Mouse (Mus musculus): ENCODE results near the gene Tmem206. TPM values are rescaled to one million over a fixed set of nuclear protein-coding genes. Genes with fewer than 3 reads are reported as not detected.

The Tmem206 gene
- total RNA-seq, 1 experiment from 2014 or later = 12.5 TPM

DNA sequence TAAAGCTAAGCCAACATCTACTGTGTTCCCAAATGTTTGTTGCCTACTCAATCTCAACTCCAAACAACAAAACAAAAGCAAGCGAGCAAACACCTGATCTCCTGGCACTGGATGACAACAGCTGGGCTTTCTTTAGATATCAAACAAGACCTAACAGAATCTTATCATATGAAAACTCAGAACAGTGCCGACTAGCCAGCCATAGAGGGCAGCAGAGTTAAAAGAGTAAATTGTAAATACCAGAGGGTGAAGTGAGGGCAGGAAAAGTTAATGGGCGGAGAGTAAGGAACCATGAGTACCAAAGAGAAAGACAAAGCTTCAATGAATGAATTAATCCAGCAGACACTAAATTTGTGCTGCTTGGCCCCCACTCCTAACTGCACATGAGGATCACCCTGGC lies 65.6 kb downstream of the Tmem206 start:
- ATAC-seq (replicated peaks; ENCODE audit: insufficient number of reproducible peaks, low FRiP score, low TSS enrichment, poor library complexity, severe bottlenecking) = peak; percentile 80

DNA sequence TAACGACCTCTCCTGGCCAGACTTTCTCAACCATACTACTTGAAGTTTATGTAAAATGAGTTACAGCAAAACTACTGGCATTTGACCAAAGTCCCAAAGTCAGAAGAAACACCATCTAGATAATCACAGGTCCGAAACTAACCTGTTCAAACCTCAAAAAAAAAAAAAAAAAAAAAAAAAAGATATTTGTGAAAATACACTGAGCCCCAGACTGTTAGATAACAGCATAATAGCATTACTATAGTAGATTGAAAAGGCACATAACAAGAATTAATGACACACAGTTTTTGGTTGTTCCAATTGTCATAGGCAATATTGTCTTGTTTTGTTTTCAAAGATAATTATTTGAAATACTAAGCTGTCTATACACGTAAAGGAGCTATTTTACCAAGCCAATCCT lies 67.8 kb downstream of the Tmem206 start:
- no peak for ATAC-seq (replicated peaks; ENCODE audit: insufficient number of reproducible peaks, low FRiP score, low TSS enrichment, poor library complexity, severe bottlenecking)

- no peak for ATAC-seq (replicated peaks; ENCODE audit: insufficient number of reproducible peaks, low FRiP score, low TSS enrichment, poor library complexity, severe bottlenecking)
These were observed 68.4 kb downstream of the Tmem206 start for GRCm38 (mm10) chr1:191394126-191394525.

DNA sequence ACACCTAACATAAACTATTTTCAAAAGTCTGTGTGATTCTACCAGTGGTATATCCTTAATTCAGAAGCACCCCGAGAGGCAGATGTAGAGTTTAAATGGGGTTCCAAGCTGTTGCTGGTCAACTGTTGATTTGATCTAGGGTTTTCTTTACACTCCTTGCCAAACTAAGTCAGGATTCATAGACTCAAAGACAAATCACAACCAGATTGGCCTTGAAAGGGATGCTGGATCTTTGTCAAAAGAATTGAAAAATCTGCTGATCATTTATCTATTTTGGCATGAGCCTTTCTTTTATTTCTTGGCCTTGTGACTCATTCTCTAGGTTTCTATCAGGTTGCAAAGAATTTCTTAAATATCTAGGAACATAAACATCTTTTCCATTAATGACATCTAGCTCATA lies 69.5 kb downstream of the Tmem206 start:
- ATAC-seq (replicated peaks; ENCODE audit: insufficient number of reproducible peaks, low FRiP score, low TSS enrichment, poor library complexity, severe bottlenecking) = no peak

- ATAC-seq (replicated peaks; ENCODE audit: insufficient number of reproducible peaks, low FRiP score, low TSS enrichment, poor library complexity, severe bottlenecking) = no peak
These were observed 70.2 kb downstream of the Tmem206 start for GRCm38 (mm10) chr1:191395871-191396433.

GRCm38 (mm10) chr1:191396446-191396845 lies 70.7 kb downstream of the Tmem206 start:
- no peak for ATAC-seq (replicated peaks; ENCODE audit: insufficient number of reproducible peaks, low FRiP score, low TSS enrichment, poor library complexity, severe bottlenecking)

GRCm38 (mm10) chr1:191396897-191397849 lies 71.5 kb downstream of the Tmem206 start:
- peak; percentile 92 for ATAC-seq (replicated peaks; ENCODE audit: insufficient number of reproducible peaks, low FRiP score, low TSS enrichment, poor library complexity, severe bottlenecking)

Other genes starting within 250 kb of the Tmem206 start
- 1.6 to 2.5 TPM (median 2.3 TPM) in 3 replicates for gene Batf3, start 228.1 kb upstream of the Tmem206 start, total RNA-seq (2017)
- 0.21 to 3.1 TPM (median 1.3 TPM) in 3 replicates for gene Fam71a, start 161.1 kb upstream of the Tmem206 start, total RNA-seq (2017)
- gene Atf3, start 107.9 kb upstream of the Tmem206 start, total RNA-seq (2017) = 225 to 427 TPM (median 242 TPM) in 3 replicates
- gene Nenf, start 7.7 kb upstream of the Tmem206 start, total RNA-seq (2017) = 1.9 to 4.4 TPM (median 2.5 TPM) in 3 replicates
- 479 to 620 TPM (median 501 TPM) in 3 replicates for gene Ppp2r5a, start 77.4 kb downstream of the Tmem206 start, total RNA-seq (2017)
- gene Dtl, start 249.6 kb downstream of the Tmem206 start, total RNA-seq (2017) = 2.1 to 5.4 TPM (median 4.3 TPM) in 3 replicates
- gene Ints7, start 249.7 kb downstream of the Tmem206 start, total RNA-seq (2017) = 26.0 to 26.5 TPM (median 26.2 TPM) in 3 replicates

Measured in monocyte, adult 5-6 weeks (primary cell).